Comparison of ENCODE assay signal across 8 mouse cellular contexts in genomic region chr6:52211961-52212360, GRCm38 (mm10). TPM values are rescaled to one million over a fixed set of nuclear protein-coding genes. Genes with fewer than 3 reads are reported as not detected.
DNase-seq lines count a peak whose midpoint lies in the region; ATAC-seq lines count a peak whose summit lies in the region.

No protein-coding gene starts in this region.

- H3K27me3 ChIP-seq in liver, embryonic 11.5 days (replicated peaks; ENCODE audit: control insufficient read depth, insufficient read depth, low read length), result peaks cover 99% of the 10 kb centered on the region

- no peaks in the 10 kb centered on the region for H3K36me3 ChIP-seq in liver, embryonic 11.5 days (ENCODE audit: control insufficient read depth, insufficient read depth, low read length)

- peak overlapping the region; percentile 29 for H3K4me3 ChIP-seq in liver, embryonic 11.5 days (ENCODE audit: low read depth, low read length)

- no peak overlapping the region for H3K27ac ChIP-seq in liver, embryonic 11.5 days (ENCODE audit: low read depth, low read length)

- H3K4me2 ChIP-seq in liver, embryonic 11.5 days, result peak overlapping the region; percentile 48

- ATAC-seq in liver, embryonic 11.5 days (replicated peaks; ENCODE audit: low FRiP score), result no peak
- ATAC-seq in inflammation-experienced regulatory T-cells, adult 6 months, result peak; percentile 12

- H3K9ac ChIP-seq in liver, embryonic 11.5 days (ENCODE audit: low read depth, low read length), result no peak overlapping the region

- WGBS in liver, embryonic 11.5 days, result 4% methylated on average over 13 of the region's 13 CpGs

- no peaks in the 10 kb centered on the region for H3K9me3 ChIP-seq in liver, embryonic 11.5 days (ENCODE audit: control insufficient read depth, low read length)

- DNase-seq in liver, embryonic 11.5 days (ENCODE audit: low spot score), result no peak
- no peak for DNase-seq in liver
- DNase-seq in adrenal gland, postnatal 25 days, result peak; percentile 27
- DNase-seq in lung, postnatal 10 days, result peak; percentile 15
- DNase-seq in left cerebral cortex, adult 11 months (ENCODE audit: low spot score), result no peak
- no peak for DNase-seq in cerebellum, adult 9-11 months
- DNase-seq in frontal cortex, postnatal 36 days (ENCODE audit: low spot score in 2 of 2), result no peak

- H3K4me1 ChIP-seq in liver, embryonic 11.5 days (replicated peaks; ENCODE audit: control insufficient read depth, insufficient read depth, low read length), result no peaks in the 10 kb centered on the region; the same call in 1 of the 2 replicates

RNA-seq across cellular contexts. Expression of gene Hoxa3, which starts 1.2 kb away (rescaled TPM):
- polyA plus RNA-seq in liver, embryonic 11.5 days (2014; fragmentation: Nextera tagmentation; extraction: Ambion mirVana), result 2.8 and 2.9 TPM in 2 replicates
- 6.3 and 6.9 TPM in 2 replicates for total RNA-seq in adrenal gland, postnatal 25 days (2021)
- polyA plus RNA-seq in inflammation-experienced regulatory T-cells, adult 6 months (2017; shearing (Covaris generic)), result not detected

RNA-seq across cellular contexts. Expression of gene Gm28308, which starts 1.2 kb away (rescaled TPM):
- not detected in 2 replicates for polyA plus RNA-seq in liver, embryonic 11.5 days (2014; fragmentation: Nextera tagmentation; extraction: Ambion mirVana)
- total RNA-seq in adrenal gland, postnatal 25 days (2021), result 0.88 and 4.9 TPM in 2 replicates
- not detected for polyA plus RNA-seq in inflammation-experienced regulatory T-cells, adult 6 months (2017; shearing (Covaris generic))

RNA-seq across cellular contexts. Expression of gene Hoxa6, which starts 3.4 kb away (rescaled TPM):
- polyA plus RNA-seq in liver, embryonic 11.5 days (2014; fragmentation: Nextera tagmentation; extraction: Ambion mirVana), result 0.45 and 0.71 TPM in 2 replicates
- total RNA-seq in adrenal gland, postnatal 25 days (2021), result 3.1 and 5.6 TPM in 2 replicates
- not detected for polyA plus RNA-seq in inflammation-experienced regulatory T-cells, adult 6 months (2017; shearing (Covaris generic))

RNA-seq across cellular contexts. Expression of gene Hoxa5, which starts 7.6 kb away (rescaled TPM):
- polyA plus RNA-seq in liver, embryonic 11.5 days (2014; fragmentation: Nextera tagmentation; extraction: Ambion mirVana), result 8.0 and 9.7 TPM in 2 replicates
- 12.8 and 15.0 TPM in 2 replicates for total RNA-seq in adrenal gland, postnatal 25 days (2021)
- polyA plus RNA-seq in inflammation-experienced regulatory T-cells, adult 6 months (2017; shearing (Covaris generic)), result not detected

RNA-seq across cellular contexts. Expression of gene Hoxa7, which starts 9.7 kb away (rescaled TPM):
- 2.7 and 3.1 TPM in 2 replicates for polyA plus RNA-seq in liver, embryonic 11.5 days (2014; fragmentation: Nextera tagmentation; extraction: Ambion mirVana)
- 12.9 and 18.3 TPM in 2 replicates for total RNA-seq in adrenal gland, postnatal 25 days (2021)
- polyA plus RNA-seq in inflammation-experienced regulatory T-cells, adult 6 months (2017; shearing (Covaris generic)), result not detected

Comparison
In these comparisons a context has a peak if more than half of its experiments do, and no peak if none do; other contexts are left out.
1. DNase-seq: peak in adrenal gland, postnatal 25 days (single experiment) and lung, postnatal 10 days (single experiment); none in liver, embryonic 11.5 days (single experiment), liver (single experiment), left cerebral cortex, adult 11 months (single experiment), cerebellum, adult 9-11 months (single experiment) and frontal cortex, postnatal 36 days (0 of 2).